In the genomic region with DNA sequence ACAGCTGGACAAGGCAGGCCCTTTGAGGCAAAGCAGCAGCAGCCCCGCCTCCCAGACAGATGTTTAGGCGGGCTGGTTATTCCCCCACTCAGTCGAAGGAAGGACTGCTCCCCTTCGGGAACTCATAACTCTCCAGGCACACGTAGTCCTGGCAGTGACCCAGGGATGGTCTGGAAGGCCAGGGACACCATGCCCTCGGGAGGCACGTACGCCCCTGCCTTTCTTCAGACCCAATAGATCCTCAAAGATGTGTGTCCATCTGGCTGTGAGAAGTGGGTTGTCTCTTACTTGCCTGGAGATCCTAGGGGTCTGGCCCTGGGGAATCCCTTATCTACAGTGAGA, we compare ENCODE assay signal across 1 mouse cellular context.
TF ChIP-seq lines count a peak whose summit lies in the region.

No protein-coding gene starts in this region.

TF ChIP-seq in MEL, 35 proteins besides CTCF, POLR2A, EP300 and RAD21:
- TF ChIP-seq TAL1 (IDR thresholded peaks at IDR 0.05; ENCODE audit: low read length), result no peak
- TF ChIP-seq MYC (IDR thresholded peaks at IDR 0.05; ENCODE audit: low read depth, low read length), result 0 out of 2 replicates have a peak, but pooled peaks have one; percentile 8
- 0 out of 2 replicates have a peak, but pooled peaks have one; percentile 15 for TF ChIP-seq SIN3A (IDR thresholded peaks at IDR 0.05; ENCODE audit: low read length)
- no peak for TF ChIP-seq MAFK (IDR thresholded peaks at IDR 0.05; ENCODE audit: borderline replicate concordance, low read depth, low read length)
- 0 out of 2 replicates have a peak, but pooled peaks have one; percentile 12 for TF ChIP-seq MAZ (IDR thresholded peaks at IDR 0.05; ENCODE audit: low read depth, low read length)
- peak; percentile 13; the same call in 1 of the 2 replicates for TF ChIP-seq RCOR1 (IDR thresholded peaks at IDR 0.05; ENCODE audit: low read depth, low read length)
- TF ChIP-seq ELF1 (IDR thresholded peaks at IDR 0.05; ENCODE audit: low read depth, low read length), result 0 out of 2 replicates have a peak, but pooled peaks have one; percentile 2
- no peak for TF ChIP-seq ZMIZ1 (IDR thresholded peaks at IDR 0.05; ENCODE audit: low read depth, low read length)
- no peak for TF ChIP-seq MYB (IDR thresholded peaks at IDR 0.05; ENCODE audit: low read depth, low read length)
- TF ChIP-seq HCFC1 (IDR thresholded peaks at IDR 0.05; ENCODE audit: low read depth, low read length), result peak; percentile 5
- TF ChIP-seq MAX (IDR thresholded peaks at IDR 0.05; ENCODE audit: low read length), result peak; percentile 2; the same call in 1 of the 2 replicates
- TF ChIP-seq KAT2A (conservative IDR thresholded peaks at IDR 0.05; ENCODE audit: low read depth, low read length), result no peak
- no peak for TF ChIP-seq BHLHE40 (IDR thresholded peaks at IDR 0.05; ENCODE audit: borderline replicate concordance, low read depth, low read length)
- 0 out of 2 replicates have a peak, but pooled peaks have one; percentile 0 for TF ChIP-seq MXI1 (IDR thresholded peaks at IDR 0.05; ENCODE audit: low read depth, low read length)
- no peak for TF ChIP-seq TCF12 (IDR thresholded peaks at IDR 0.05; ENCODE audit: low read depth, low read length)
- no peak; the same call in 1 of the 2 replicates for TF ChIP-seq CHD1 (IDR thresholded peaks at IDR 0.05; ENCODE audit: low read depth, low read length)
TF ChIP-seq in MEL: peak in this region for 8.
